Mouse (Mus musculus) lung, adult 18-20 months (tissue): Measurements from ENCODE around the gene Onecut3.
A peak's percentile ranks its signal among the peaks of the same experiment; 100 is the strongest.

Source experiments
- DNase-seq, 2 experiments: peaks; one replicate each; pipeline ENCODE4 v3.0.0; 2022; ENCODE audit warnings: mixed read lengths in 2 of 2

Onecut3 gene

GRCm38 (mm10) chr10:80504724-80505123 lies 10.1 kb downstream of the Onecut3 start:
- DNase-seq: no peak

GRCm38 (mm10) chr10:80506222-80506621 lies 11.6 kb downstream of the Onecut3 start:
- peak; percentile 47 to 57 for DNase-seq

- DNase-seq: peak; percentile 76 to 82
These were observed 15.0 kb downstream of the Onecut3 start for GRCm38 (mm10) chr10:80509412-80510272.

- DNase-seq: peak in 1 of 2 experiments; percentile 18
These were observed 15.6 kb downstream of the Onecut3 start for GRCm38 (mm10) chr10:80510273-80510660.

- no peak for DNase-seq
These were observed 19.1 kb downstream of the Onecut3 start for GRCm38 (mm10) chr10:80513739-80514138.

- no peak for DNase-seq
These were observed 24.7 kb downstream of the Onecut3 start for GRCm38 (mm10) chr10:80519287-80519686.

GRCm38 (mm10) chr10:80523299-80523698 lies 28.7 kb downstream of the Onecut3 start:
- DNase-seq: no peak

- no peak for DNase-seq
These were observed 31.5 kb downstream of the Onecut3 start for GRCm38 (mm10) chr10:80526172-80526571.

- no peak for DNase-seq
These were observed 38.1 kb downstream of the Onecut3 start for GRCm38 (mm10) chr10:80532783-80533182.

GRCm38 (mm10) chr10:80533704-80534103 lies 39.1 kb downstream of the Onecut3 start:
- peak in 1 of 2 experiments; percentile 22 for DNase-seq

GRCm38 (mm10) chr10:80535071-80535470 lies 40.4 kb downstream of the Onecut3 start:
- DNase-seq: peak in 1 of 2 experiments; percentile 31

GRCm38 (mm10) chr10:80535711-80536110 lies 41.1 kb downstream of the Onecut3 start:
- no peak for DNase-seq

GRCm38 (mm10) chr10:80538180-80538579 lies 43.5 kb downstream of the Onecut3 start:
- DNase-seq: peak in 1 of 2 experiments; percentile 28

- peak; percentile 91 to 92 for DNase-seq
These were observed 44.2 kb downstream of the Onecut3 start, which contains the start of gene Atp8b3 for GRCm38 (mm10) chr10:80538710-80539394. Atp8b3 (minus strand) TSS chr10:80539124.

GRCm38 (mm10) chr10:80539493-80539892 lies 44.9 kb downstream of the Onecut3 start:
- DNase-seq: no peak

- DNase-seq: no peak
These were observed 49.2 kb downstream of the Onecut3 start for GRCm38 (mm10) chr10:80543873-80544272.

- DNase-seq: no peak
These were observed 51.0 kb downstream of the Onecut3 start for GRCm38 (mm10) chr10:80545590-80545989.

GRCm38 (mm10) chr10:80546945-80547344 lies 52.3 kb downstream of the Onecut3 start:
- no peak for DNase-seq

- no peak for DNase-seq
These were observed 52.9 kb downstream of the Onecut3 start for GRCm38 (mm10) chr10:80547539-80547938.

GRCm38 (mm10) chr10:80548428-80549006 lies 53.9 kb downstream of the Onecut3 start:
- DNase-seq: peak; percentile 37 to 55

- DNase-seq: no peak
These were observed 54.6 kb downstream of the Onecut3 start for GRCm38 (mm10) chr10:80549279-80549678.

GRCm38 (mm10) chr10:80552364-80552763 lies 57.7 kb downstream of the Onecut3 start:
- no peak for DNase-seq

GRCm38 (mm10) chr10:80553575-80553974 lies 58.9 kb downstream of the Onecut3 start:
- no peak for DNase-seq
